Mouse (Mus musculus) bone marrow, adult 2 months (tissue): ENCODE measurements around the gene Prkd2.

Source experiments
- CTCF ChIP-seq: fragments of 200-500 bp; IDR thresholded peaks from 2 replicates; pipeline ENCODE4 v1.5.1; 2011; ENCODE audit warnings: low read length, control low read depth; ENCODE audit not compliant: control insufficient read depth, insufficient read depth
- POLR2A ChIP-seq: fragments of 200-500 bp; IDR thresholded peaks from 2 replicates; pipeline ENCODE4 v1.6.1; 2011; ENCODE audit warnings: low read depth, mild to moderate bottlenecking, control low read depth, low read length, borderline replicate concordance; ENCODE audit not compliant: control insufficient read depth

DNA sequence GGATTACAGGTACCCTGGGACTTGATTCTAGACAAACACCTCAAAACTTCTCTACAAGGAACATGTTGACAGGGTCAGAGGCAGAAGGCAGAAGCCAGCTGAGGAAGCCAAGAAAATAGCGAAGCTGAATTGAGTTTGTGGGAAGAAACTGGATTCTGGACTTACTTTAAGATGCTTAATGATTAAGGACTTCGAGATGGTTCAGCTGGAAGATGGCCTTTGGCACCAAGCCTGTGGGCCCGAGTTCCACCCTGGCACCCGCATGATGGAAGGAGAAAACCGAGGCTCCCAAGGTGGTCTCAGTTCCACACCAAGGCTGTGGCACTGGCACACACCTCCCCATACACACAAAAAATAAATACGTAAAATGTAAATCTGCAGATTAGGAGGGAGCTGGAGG lies 47.8 kb downstream of the Prkd2 start:
- TF ChIP-seq POLR2A (no peak), CTCF (no peak)
